Mouse (Mus musculus): ENCODE data around the gene Cpt1c.

The Cpt1c gene

DNA sequence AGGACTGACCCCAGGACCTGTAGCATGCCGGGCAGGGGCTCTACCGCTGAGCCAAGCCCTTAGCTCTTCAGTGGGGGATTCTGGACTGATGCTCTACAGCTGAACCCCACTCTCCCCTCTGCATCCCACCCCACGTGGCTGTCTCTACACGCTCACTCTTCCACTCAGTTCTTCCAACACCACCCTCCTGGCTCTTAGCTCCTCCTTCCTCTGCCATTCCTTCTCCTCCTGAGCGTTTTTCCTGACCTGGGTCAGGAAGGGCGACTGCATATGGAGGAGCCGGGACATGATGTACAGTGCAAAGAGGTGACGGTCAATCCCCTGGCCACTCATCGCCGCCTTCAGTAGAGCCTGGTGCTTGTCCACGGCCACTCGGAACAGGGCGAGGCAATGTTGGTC lies 14.1 kb downstream of the Cpt1c start:
- DNase-seq: no peak

DNA sequence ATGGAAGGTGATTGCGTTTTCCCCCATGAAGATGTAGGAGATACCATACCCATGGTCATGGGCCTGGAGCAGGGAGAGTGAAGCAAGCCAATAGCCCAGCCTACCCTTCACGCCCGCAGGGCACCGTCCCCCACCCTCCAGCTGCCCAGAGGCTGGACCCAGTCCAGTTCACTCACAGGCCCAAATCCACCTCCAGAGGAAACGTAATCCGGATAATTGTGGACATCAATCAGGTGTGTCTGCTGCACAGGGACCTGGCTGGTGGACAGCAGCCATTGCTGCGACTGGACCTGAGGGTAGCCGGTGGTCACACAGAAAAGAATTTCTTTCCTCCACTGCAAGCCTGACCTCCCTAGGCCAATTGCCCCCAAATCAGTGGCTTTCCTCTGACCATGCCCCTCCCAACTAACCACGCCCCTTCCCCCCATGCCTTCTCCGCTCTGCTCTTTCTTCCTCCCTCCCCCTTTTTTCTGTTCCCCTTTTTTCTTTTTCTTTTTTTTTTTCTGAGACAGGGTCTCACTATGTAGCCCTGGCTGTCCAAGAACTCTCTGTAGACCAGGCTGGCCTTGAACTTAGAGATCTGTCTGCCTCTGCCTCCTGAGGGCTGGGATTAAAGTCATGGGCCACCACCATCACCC lies 14.7 kb downstream of the Cpt1c start:
- no peak for DNase-seq

DNA sequence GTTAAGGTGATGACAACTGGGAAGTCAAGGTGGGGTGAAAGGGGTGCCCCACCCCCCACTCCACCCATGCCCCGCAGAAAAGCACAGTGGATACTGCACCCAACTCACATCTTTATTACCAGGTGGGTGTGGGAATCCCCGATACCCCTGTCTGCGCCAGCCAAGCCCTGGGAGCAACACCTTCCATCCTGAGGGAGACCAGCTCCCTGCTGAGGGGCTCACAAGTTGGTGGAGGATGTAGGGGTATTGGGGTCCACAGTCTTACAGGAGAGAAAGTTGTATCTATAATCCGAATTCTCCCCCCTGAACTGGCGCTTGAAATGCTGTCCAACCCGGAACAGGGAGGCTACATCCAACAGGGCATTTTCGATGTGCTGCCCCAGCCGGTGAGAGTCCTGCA lies 15.4 kb downstream of the Cpt1c start:
- DNase-seq: no peak

DNA sequence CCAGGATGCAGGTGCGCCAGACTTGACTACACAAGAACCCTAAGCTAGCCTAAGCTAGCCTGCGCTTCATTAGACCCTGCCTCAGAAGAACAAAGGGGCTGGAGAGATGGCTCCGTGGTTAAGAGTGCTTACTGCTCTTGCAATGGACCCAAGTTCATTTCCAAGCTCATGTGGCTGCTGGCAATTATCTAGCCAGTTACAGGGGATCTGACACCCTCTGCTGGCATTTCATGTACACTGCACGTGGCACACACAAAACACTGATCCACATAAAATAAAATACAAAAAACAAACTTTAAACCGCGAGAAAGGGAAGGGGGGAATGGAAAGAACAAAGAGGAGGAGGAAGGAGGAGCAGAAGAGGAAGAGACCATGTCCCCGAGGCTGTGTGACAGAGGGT lies 16.4 kb downstream of the Cpt1c start:
- DNase-seq: peak; percentile 65

GRCm38 (mm10) chr7:44957183-44957835 lies 17.3 kb downstream of the Cpt1c start:
- DNase-seq: no peak

DNA sequence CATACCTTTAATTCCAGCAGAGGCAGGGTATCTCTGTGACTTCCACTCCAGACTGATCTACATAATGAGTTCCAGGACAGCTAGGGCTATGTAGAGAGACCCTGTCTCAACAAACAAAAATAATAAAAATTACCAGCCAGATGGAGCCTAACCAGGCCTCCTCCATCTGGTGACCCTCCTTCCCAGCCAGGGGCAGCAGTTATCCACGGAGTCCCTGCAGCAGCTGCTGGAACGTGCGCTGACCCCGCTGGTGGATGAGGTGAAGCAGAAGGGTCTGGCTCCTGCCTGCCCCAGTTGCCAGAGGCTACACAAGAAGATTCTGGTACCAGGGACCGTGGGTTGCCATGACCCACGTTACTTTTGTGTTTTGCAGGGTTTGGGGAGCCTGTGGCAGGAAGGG lies 18.4 kb downstream of the Cpt1c start:
- DNase-seq: no peak

GRCm38 (mm10) chr7:44955628-44956027 lies 19.0 kb downstream of the Cpt1c start:
- DNase-seq: peak; percentile 43

DNA sequence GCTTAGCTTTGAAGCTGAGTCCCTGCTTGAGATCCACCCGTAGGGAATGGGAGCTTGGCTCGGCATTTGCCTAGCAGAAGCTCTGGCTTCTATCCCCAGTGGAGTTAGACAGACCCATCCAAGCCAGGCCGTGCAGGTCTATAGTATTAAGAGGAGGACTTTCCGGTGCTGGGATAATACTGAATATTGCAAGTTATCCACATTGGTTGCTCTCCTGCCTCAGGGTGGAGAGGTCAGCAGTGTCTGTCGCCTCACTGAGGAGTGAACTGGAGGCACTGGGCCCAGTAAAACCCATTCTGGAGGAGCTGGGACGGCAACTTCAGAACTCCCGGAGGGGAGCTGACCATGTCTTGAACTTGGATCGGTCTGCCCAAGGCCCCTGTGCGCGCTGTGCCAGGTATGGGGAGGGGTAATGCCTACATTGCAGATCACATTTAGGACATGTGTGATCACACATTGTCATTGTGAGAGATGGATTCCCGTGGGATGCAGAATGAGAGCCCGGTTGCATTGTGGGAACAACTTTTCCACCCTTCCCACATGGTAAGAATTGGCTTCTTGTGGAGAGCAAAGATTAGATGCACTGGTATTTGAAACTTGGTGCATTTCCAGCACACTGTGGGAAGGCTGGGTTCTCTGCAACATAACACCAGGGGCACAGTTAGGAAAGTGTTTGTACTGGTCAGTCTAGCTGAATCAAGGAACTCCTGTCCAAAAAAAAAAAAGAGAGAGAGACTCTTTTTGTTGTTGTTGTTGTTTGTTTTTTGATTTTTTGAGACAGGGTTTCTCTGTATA lies 20.4 kb downstream of the Cpt1c start:
- no peak for DNase-seq

GRCm38 (mm10) chr7:44953561-44953960 lies 21.1 kb downstream of the Cpt1c start:
- DNase-seq: no peak

GRCm38 (mm10) chr7:44952611-44953306 lies 21.9 kb downstream of the Cpt1c start:
- DNase-seq: peak; percentile 94

- DNase-seq: peak; percentile 45
Observed at GRCm38 (mm10) chr7:44951960-44952359, 22.7 kb downstream of the Cpt1c start.

- no peak for DNase-seq
Observed at GRCm38 (mm10) chr7:44949922-44950321, 24.7 kb downstream of the Cpt1c start.

DNA sequence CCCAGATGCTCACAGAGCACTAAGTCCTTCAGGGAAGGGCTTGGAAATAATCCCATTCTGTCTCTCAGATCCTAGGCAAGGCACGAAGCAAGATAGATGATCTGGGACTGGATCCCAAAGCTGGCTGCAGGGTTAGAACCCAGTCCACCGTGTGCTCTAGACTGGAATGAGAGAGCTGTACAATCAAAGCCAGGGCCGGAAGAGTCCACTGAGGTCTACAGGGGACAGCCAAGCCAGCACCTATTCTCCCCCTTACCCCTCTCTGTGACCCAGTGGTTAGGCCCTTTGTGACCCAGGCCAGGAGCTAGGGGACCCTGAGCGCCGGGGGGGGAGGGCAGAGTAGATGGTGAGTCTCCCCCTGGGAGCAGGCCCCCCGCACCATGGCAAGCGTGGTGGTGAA lies 31.7 kb downstream of the Cpt1c start, which contains the start of gene Tsks:
Gene Tsks (plus strand): TSS at position 301 of the 400 bp plus-strand sequence.
- no peak for DNase-seq

DNA sequence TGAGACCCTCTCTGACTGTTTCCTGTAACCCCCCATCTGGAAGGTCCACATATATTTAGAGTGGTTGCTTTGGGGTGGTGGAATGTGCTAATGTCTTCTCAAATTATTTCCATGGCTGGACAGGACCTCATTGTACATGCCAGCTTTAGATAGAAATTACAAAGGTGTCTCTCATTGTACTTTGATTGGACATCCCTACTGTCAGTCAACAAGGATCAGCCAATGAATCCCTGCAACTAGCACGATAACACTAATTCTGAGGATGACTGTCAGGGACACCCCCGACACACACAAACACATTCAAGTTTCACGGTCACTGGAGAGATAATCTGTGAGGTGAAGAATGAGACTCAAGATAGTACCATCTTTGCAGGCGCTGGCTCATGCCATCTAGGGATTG lies 36.0 kb downstream of the Cpt1c start:
- DNase-seq: no peak

GRCm38 (mm10) chr7:44929204-44930151 lies 45.2 kb downstream of the Cpt1c start, which contains the start of gene Ap2a1:
Gene Ap2a1, minus strand, starts transcription at chr7:44929496.
- peak; percentile 100 for DNase-seq

DNA sequence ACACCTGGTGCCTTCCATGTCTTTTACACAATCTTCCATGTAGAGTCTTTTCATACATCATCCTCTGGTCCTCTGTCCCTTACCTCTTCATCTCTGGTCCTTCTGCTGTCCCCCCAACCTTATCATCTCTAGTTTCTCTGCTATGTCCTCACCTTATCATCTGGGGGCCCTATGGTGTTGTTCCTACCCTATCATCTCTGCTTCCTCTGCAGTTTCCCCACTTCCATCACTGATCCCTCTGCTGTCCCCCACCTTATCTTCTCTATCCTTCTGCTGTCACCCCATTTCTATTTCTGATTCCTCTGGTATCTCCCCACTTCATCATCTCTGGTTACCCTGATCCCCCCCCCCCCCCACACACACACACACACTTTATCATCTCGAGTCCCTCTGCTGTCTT lies 46.1 kb downstream of the Cpt1c start:
- no peak for DNase-seq

DNA sequence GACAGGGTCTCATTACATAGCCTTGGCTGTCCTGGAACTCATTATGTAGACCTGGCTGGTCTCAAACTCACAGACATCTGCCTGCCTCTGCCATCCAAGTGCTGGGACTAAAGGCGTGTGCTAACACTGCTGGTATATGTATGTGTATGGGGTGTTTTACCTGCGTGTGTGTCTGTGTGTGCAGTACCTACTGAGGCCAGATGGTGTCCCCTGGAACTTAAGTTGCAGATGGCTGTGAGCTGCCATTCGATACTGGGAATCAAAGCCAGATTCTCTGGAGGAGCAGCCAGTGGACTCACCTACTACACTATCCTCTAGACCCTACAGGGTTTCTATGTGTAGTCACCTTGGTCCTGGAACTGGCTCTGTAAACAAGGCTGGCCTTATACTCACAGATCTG lies 49.2 kb downstream of the Cpt1c start:
- DNase-seq: peak; percentile 62

GRCm38 (mm10) chr7:44922530-44922929 lies 52.1 kb downstream of the Cpt1c start:
- DNase-seq: no peak

DNA sequence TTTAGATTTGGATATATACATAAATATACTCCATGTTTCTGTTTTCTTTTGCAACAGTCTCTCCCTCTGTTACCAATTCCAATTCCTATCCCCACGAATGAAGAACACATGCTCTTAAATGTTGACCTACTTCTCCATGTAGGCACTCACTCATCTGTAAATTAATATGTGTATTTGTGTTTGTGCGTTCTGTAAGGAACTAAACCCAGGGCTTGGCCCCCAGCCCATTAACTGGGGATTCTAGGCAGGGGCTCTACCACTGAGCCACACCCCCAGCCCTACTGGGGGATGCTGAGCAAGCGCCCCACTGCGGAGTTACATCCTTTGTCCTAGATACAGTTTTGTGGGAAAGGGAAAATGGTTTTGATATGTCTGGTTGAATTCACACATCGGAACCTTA lies 55.5 kb downstream of the Cpt1c start:
- DNase-seq: peak; percentile 68

DNA sequence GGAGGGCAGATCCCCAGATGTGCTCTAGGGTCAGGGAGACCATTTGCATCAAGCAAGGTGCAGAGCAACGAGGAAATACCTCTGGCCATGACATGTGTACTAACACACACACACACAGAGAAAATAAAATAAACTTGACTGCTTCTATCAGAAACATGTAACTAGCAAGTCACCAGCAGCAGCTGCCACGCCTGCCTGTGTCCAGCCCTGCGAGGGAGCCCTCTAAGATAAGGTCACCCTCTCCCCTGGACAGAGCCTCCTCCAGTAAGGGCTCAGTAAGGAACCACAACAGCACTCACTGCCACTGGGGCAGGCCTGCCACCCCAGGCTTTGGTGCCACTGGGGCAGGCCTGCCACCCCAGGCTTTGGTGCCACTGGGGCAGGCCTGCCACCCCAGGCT lies 56.4 kb downstream of the Cpt1c start:
- DNase-seq: no peak

- DNase-seq: no peak
Observed at GRCm38 (mm10) chr7:44916881-44917280, 57.8 kb downstream of the Cpt1c start.

DNA sequence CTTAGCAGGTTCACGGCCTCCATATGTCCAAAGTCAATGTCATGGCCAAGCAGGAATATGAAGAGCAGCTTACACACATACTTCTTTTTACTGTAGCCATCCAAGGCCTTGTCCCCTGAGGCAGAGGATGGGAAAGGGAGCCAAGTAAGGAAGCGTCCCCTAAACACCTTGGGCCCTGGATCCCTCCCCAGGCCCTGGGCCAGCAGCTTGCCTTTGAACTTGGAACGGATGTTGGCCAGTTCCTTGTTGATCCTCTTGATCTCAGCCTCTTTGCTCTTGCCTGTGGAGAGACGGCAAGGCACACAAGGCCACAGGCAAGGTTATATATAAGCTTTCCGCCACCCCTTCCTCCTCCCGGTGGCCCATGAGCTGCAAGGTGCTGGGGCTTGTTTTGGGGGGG lies 58.5 kb downstream of the Cpt1c start:
- no peak for DNase-seq
